Mouse (Mus musculus) macrophage (primary cell): ENCODE results near the gene Mef2d. TPM values are rescaled to one million over a fixed set of nuclear protein-coding genes. Genes with fewer than 3 reads are reported as not detected.

ENCODE experiments used
- H3K27ac ChIP-seq: fragments of 350-480 bp; formaldehyde crosslinking; 2 replicates; pipeline ENCODE4 v1.9.0; 2021
- H3K36me3 ChIP-seq: fragments of 350-480 bp; formaldehyde crosslinking; 2 replicates; pipeline ENCODE4 v1.9.0; 2021; ENCODE audit errors: inconsistent target
- H3K4me3 ChIP-seq: fragments of 350-480 bp; formaldehyde crosslinking; 2 replicates; pipeline ENCODE4 v1.9.0; 2021; ENCODE audit errors: inconsistent target
- H3K79me2 ChIP-seq: fragments of 350-480 bp; formaldehyde crosslinking; 2 replicates; pipeline ENCODE4 v1.9.0; 2021; ENCODE audit errors: inconsistent target
- WGBS: methylation state at CpG from one replicate; pipeline ENCODE4 v1.1.7; 2026; ENCODE audit warnings: inconsistent platforms; ENCODE audit not compliant: missing documents; 5-methylcytosine and 5-hydroxymethylcytosine counted together
- polyA plus RNA-seq: library from polyadenylated mRNA; stranded (reverse); fragments of 250-400 nt; gene quantifications from 3 replicates; pipeline ENCODE4 v1.2.4, GENCODE M21; 2018; ENCODE audit warnings: inconsistent platforms

Gene Mef2d
- polyA plus RNA-seq, 1 experiment from 2014 or later: 68.1 TPM

DNA sequence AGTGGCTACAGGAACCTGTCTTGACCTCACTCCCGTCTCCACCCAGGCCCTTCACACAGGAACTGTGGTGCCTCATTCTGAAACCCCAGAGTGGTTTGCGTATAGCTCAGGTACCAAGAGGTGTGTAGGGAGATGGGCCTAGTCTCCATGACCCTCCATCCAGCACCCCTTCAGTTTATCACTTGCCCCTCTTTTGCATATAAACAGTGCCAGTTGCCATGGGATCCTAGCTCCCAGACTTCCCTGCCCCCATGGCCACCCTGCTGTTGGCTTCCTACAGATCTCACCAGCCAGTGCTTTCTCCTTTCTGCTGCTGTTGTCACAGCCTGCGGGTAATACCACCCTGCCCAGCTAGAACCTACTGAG is 8.8 kb downstream of the Mef2d start:
- 62% methylated on average over 3 of the region's 3 CpGs for WGBS
- Histone ChIP-seq H3K27ac (peak overlapping the region; percentile 47; the same call in 1 of the 2 replicates), H3K4me3 (no peak overlapping the region)

DNA sequence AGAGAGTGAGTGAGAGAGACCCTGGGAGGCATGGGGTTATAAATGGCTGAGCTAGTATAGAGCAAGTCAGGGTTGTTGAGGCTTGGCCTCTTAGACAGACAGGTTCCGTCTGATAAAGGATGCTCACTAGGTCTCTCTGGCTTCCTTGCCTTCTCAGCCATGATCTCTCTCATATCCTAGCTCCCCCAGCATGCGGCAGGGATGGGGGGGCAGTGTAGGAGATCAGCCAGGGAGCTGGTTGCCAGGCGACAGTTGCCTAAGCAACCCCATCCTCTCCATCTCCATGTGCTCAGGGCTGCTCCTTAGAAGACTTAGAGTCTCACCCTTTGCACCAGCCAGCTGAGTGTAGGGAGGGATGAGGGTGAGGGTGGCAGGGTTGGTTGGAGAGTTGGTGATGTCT is 9.9 kb downstream of the Mef2d start:
- Histone ChIP-seq H3K36me3 (peaks cover 24% of the 10 kb centered on the region; the same call in 1 of the 2 replicates), H3K79me2 (peaks cover 100% of the 10 kb centered on the region), H3K4me3 (no peak overlapping the region), H3K27ac (no peak overlapping the region)
- WGBS: 96% methylated on average over 3 of the region's 3 CpGs

More for the DNA sequence above, 8.8 kb downstream of the Mef2d start:
- H3K36me3 ChIP-seq: peaks cover 13% of the 10 kb centered on the region; the same call in 1 of the 2 replicates
- peaks cover 100% of the 10 kb centered on the region for H3K79me2 ChIP-seq

DNA sequence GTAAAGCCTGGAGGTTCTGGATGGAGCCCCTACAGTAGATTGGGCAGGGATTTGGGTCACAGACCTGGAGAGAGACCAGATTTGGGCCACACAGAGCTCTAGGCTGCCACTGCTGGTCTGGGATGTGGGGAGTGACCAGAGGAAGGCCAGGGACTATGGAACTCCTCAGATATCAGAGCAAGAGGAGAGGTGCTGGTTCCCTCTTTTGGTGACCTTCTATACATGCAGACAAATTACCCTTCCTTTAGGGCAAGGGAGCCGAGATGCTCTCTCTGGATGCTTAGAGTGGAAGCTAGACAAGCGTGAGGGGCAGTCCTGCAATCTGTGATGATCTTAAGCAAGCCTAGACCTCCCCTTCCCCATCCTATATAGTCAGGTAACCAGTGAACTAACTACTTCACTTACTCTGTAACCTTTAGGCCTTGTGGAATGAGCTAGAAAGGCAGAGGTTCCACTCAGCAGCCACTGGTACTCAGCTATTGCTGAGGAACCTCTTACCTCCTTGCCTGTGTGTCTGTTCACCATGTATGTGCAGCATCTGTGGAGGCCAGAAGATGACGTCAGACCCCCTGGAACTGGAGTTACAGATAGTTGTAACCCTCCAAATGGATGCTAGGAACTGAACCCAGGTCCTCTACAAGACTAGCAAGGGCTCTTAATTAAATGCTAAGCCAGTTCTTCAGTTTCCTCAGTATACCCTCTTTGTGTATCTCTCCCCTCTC is 11.3 kb downstream of the Mef2d start:
- Histone ChIP-seq H3K36me3 (peaks cover 38% of the 10 kb centered on the region), H3K4me3 (no peak overlapping the region), H3K27ac (no peak overlapping the region), H3K79me2 (peaks cover 100% of the 10 kb centered on the region)
- 72% methylated on average over 3 of the region's 3 CpGs for WGBS

DNA sequence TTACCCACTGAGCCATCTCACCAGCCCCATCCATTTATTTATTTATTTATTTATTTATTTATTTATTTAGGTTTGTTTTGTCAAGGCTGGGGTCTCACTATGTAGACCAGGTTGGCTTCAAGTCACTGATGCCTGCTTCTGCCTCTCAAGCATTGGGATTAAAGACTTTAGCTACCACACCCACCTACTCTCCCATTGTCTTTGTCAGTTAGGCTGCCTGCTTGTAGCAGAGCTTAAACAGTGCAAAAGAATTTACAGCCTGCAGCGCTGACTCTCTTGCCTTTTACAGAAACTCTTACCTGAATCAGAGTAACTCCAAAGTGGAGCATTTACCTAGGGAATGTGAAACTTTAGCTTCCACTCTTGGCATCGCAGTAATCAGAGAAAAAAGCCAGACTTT is 12.1 kb downstream of the Mef2d start:
- Histone ChIP-seq H3K27ac (no peak overlapping the region), H3K79me2 (peaks cover 100% of the 10 kb centered on the region), H3K4me3 (no peak overlapping the region), H3K36me3 (peaks cover 46% of the 10 kb centered on the region)
- 100% methylated on average over 2 of the region's 2 CpGs for WGBS

DNA sequence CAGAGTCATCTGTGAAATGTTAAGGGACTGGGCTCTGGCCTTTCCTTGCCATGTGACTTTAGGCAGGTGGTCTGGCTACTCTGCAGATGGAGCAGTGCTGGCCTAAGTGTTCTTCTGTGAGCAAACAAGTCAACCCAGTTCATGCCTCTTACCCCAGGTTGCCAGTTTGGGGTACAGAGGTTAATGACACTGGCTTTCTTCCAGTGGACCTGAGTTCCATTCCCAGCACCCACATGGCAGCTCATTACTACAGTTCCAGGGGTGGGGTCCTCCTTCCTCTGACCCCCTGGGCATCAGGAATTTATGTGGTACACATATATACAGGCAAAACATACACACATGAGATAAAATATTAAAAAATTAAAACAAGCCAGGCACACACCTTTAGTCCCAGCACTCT is 14.6 kb downstream of the Mef2d start:
- H3K36me3 ChIP-seq: peaks cover 71% of the 10 kb centered on the region
- H3K4me3 ChIP-seq: no peak overlapping the region
- H3K79me2 ChIP-seq: peaks cover 74% of the 10 kb centered on the region

DNA sequence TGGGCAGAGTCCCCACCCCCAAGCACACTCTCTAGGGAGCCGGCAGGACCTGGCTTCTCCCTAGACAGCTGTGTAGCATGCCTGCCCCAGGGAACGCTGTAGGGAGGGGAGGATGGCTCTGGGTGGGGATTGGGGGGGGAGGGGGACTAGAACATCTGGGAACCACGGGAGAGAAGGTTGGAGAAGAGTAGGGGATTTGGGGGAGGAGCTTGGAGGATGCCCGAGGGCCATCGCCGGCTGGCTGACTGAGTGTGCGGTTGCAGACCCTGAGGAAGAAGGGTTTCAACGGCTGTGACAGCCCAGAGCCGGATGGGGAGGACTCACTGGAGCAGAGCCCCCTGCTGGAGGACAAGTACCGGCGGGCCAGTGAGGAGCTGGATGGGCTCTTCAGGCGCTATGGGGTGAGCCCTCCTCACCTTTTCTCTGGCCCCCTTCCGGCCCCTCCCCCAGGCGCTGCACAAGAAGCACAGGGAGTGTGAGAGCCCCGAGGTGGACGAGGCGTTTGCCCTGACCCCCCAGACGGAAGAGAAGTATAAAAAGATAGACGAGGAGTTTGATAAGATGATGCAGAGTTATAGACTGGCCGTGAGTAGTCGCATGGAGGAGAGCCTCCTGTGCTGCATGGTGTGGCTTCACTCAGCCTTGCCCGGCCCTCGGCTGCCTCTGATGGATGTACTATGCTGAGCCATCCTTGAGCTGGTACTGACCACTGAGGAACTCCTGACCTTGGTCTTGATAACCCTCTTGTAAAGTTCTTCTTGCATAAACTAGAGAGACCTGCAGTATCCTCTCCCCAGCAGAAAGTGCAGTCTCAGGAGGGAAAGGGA is 15.8 kb downstream of the Mef2d start:
- H3K79me2 ChIP-seq: peaks cover 63% of the 10 kb centered on the region
- no peak overlapping the region for H3K27ac ChIP-seq
- H3K36me3 ChIP-seq: peaks cover 83% of the 10 kb centered on the region
- no peak overlapping the region for H3K4me3 ChIP-seq
- WGBS: 63% methylated on average over 22 of the region's 23 CpGs

More for the DNA sequence above, 14.6 kb downstream of the Mef2d start:
- no peak overlapping the region for H3K27ac ChIP-seq

DNA sequence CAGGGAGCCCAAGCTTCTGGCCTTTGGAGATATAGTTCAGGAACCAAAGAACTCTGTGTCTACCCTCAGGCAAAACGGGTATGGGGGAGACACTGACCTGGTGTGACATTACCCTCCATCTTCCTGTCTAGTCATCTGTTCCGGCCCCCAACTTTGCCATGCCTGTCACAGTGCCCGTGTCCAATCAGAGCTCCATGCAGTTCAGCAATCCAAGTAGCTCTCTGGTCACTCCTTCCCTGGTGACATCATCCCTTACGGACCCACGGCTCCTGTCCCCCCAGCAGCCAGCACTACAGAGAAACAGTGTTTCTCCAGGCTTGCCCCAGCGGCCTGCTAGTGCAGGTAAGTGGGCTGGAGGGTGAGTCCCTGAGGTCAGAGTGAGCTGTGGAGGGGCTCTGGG is 16.8 kb downstream of the Mef2d start:
- no peak overlapping the region for H3K27ac ChIP-seq
- peaks cover 93% of the 10 kb centered on the region for H3K36me3 ChIP-seq
- H3K79me2 ChIP-seq: peaks cover 53% of the 10 kb centered on the region
- WGBS: 92% methylated on average over 6 of the region's 6 CpGs
- H3K4me3 ChIP-seq: no peak overlapping the region

DNA sequence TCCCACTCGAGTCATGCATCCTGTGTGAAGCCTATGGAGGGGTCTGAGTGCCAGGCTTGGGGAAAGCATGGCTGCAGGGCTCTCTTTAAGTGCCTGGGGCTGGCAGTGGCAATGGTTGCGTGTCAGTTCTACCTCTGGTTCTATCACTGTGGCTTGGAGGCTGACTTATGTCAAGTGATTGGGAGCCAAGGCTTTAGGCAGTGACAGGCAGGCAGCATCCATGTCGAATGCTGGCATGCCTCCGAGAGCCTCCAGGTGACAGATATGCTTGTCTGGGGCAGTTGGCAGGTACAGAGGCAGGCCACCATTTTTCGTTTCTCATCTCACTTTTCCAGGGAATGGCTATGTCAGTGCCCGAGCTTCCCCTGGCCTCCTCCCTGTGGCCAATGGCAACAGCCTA is 18.7 kb downstream of the Mef2d start:
- no peak overlapping the region for H3K27ac ChIP-seq
- no peak overlapping the region for H3K4me3 ChIP-seq
- H3K36me3 ChIP-seq: peaks cover 97% of the 10 kb centered on the region
- 91% methylated on average over 6 of the region's 6 CpGs for WGBS
- H3K79me2 ChIP-seq: peaks cover 34% of the 10 kb centered on the region

DNA sequence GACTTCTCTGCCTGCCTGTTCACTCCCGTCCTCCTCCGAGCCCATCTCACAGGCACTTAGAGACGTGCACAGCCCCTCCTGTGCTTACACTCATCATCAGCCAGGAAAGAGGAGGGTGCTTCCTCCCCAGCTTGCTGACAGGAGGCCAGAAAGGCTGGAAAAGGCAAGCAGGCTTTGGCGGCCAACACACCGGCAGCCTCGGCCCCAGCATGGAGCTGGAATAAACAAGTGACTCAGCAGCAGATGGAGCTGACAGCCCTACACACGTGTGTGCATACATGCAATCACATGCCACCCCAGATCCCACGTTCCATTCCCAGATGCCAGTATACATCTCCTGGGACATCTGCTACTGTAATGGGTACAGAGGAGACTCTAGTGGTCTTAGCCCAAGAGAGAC is 20.1 kb downstream of the Mef2d start:
- Histone ChIP-seq H3K4me3 (no peak overlapping the region), H3K36me3 (peaks cover 96% of the 10 kb centered on the region), H3K79me2 (peaks cover 20% of the 10 kb centered on the region; the same call in 1 of the 2 replicates), H3K27ac (no peak overlapping the region)
- WGBS: 92% methylated on average over 8 of the region's 8 CpGs

DNA sequence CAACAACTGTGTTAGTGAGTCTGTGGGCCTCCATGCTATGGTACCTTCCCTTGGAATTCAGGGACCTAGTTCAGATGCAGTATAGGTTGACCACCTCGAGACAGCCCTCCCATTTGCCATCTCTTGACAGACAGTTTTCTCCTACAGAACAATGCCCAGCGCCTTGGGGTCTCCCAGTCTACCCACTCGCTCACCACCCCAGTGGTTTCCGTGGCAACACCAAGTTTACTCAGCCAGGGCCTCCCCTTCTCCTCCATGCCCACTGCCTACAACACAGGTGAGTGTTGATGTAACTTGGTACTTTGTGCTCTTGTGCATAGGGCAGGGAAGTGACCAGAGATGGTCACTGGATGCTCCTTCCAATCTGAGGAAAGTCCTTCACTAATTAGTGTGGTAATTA is 20.6 kb downstream of the Mef2d start:
- H3K4me3 ChIP-seq: no peak overlapping the region
- peaks cover 14% of the 10 kb centered on the region; the same call in 1 of the 2 replicates for H3K79me2 ChIP-seq
- no peak overlapping the region for H3K27ac ChIP-seq
- H3K36me3 ChIP-seq: peaks cover 94% of the 10 kb centered on the region
- WGBS: 98% methylated on average over 4 of the region's 4 CpGs

DNA sequence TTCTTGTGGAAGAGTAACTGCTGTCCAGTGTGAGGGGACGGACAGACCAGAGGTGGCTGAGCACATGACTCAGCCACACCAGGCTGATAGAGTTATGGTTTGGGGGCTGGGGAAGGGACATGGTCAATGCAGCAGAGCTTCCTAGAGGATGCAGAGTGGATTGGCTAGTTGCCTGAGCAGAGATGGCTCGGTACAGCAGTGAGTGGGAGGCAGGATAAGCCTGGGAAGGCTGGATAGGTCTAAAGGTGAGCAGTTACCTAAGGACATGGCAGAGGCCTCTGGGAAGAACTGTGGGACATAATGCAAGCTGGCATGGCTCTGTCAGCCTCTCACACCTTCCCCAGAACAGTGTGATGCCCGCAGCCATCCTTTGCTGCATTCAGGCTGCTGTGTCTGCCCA is 21.7 kb downstream of the Mef2d start:
- H3K36me3 ChIP-seq: peaks cover 94% of the 10 kb centered on the region
- H3K27ac ChIP-seq: no peak overlapping the region
- WGBS: 91% methylated on average over 3 of the region's 3 CpGs
- peaks cover 4% of the 10 kb centered on the region; the same call in 1 of the 2 replicates for H3K79me2 ChIP-seq
- H3K4me3 ChIP-seq: no peak overlapping the region

DNA sequence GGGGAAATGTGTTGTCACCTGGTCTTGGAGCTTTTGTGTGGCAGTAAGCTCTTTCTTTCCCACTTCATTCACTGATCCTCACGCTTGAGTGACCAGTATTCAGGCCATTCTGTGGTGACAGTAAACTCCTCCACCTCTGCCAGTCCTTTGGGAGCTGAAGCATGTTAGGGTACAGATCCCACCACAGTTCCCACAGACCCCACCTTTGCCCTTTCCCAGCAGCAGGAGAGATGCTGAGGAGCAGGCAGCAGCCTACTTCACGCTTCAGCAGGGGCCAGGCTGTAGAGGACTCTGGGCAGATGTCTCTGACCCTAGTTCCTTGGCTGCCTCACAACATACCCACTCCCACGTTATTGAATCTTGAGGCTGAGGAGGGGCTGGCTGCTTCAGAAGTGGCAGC is 22.1 kb downstream of the Mef2d start:
- Histone ChIP-seq H3K79me2 (no peaks in the 10 kb centered on the region; the same call in 1 of the 2 replicates), H3K4me3 (no peak overlapping the region), H3K36me3 (peaks cover 94% of the 10 kb centered on the region), H3K27ac (no peak overlapping the region)
- 91% methylated on average over 3 of the region's 3 CpGs for WGBS

DNA sequence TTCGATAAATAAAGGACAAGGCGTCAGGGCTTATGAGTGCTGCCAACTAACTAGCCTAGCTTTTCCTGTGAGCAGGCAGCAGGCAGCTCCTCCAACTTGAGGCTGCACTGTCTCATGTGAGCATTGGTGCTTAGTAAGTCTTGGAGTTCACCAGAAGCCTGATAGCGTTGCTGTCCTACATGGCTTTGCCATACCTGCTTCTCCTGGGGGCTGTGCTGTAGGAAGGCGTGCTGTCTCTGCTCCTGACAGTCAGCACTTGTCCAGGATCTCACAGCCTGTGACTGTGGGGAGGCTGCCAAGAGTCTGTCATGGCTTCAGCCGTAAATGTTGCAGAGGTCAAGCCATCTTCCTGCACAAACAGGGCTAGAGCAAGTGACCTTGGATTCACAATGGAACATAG is 23.9 kb downstream of the Mef2d start:
- H3K27ac ChIP-seq: no peak overlapping the region
- 94% methylated on average over 5 of the region's 5 CpGs for WGBS
- H3K36me3 ChIP-seq: peaks cover 94% of the 10 kb centered on the region
- no peaks in the 10 kb centered on the region; the same call in 1 of the 2 replicates for H3K79me2 ChIP-seq
- no peak overlapping the region for H3K4me3 ChIP-seq

DNA sequence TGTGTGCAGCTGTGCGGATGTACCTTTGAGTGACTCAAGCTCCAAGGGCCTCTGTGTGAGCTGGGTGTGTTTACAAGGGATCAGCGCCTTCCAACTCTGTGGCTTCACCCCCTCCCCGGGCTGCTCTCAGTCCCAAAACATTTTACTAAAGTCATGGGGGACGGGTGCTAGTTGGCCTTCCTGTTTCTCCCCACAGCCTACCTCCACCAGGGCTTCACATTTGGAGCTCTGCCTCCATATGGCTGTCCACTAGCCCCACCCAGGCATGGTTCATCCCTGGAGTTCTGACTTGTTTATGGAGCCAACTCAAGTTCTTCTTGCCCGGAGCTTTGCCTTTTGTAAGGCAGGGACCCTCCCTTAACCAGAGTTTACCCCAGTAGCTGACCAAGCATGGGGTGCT is 28.2 kb downstream of the Mef2d start:
- H3K4me3 ChIP-seq: no peak overlapping the region
- H3K36me3 ChIP-seq: peaks cover 71% of the 10 kb centered on the region
- no peak overlapping the region for H3K27ac ChIP-seq
- WGBS: 78% methylated on average over 5 of the region's 5 CpGs
- H3K79me2 ChIP-seq: no peaks in the 10 kb centered on the region; the same call in 1 of the 2 replicates

DNA sequence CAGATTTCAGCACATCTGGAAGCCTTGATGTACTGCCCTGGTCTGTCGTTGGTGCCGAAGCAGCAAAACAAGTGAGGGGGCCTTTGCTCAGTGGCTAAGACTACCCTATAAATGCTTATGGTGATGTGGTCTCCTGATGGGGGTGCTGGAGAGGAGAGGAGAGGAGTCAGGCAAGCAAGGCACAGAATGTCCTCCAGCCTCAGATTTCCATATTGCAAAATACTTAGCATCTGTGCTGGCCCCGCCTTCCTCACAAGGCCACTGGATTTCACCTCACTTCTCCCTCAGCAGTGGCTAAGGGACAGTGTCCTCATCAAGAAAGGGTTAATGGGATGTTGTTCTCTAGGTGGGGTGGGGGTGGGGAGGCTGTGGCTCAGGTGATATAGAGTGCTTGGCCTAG is 30.3 kb downstream of the Mef2d start:
- Histone ChIP-seq H3K36me3 (peaks cover 55% of the 10 kb centered on the region), H3K79me2 (no peaks in the 10 kb centered on the region; the same call in 1 of the 2 replicates), H3K4me3 (no peak overlapping the region), H3K27ac (no peak overlapping the region)
- WGBS: 88% methylated on average over 2 of the region's 3 CpGs
